Mouse (Mus musculus) testis, adult 2 months (tissue): ENCODE measurements around the gene Wif1. TPM values are rescaled to one million over a fixed set of nuclear protein-coding genes. Genes with fewer than 3 reads are reported as not detected.
A peak's percentile ranks its signal among the peaks of the same experiment; 100 is the strongest.

ENCODE experiments used
- H3K27ac ChIP-seq: fragments of 200-500 bp; 2 replicates; pipeline ENCODE4 v1.5.1; 2012; ENCODE audit warnings: low read depth, low read length; ENCODE audit not compliant: control insufficient read depth, insufficient read depth
- H3K27me3 ChIP-seq: fragments of 200-500 bp; 2 replicates; pipeline ENCODE4 v1.6.1; 2012; ENCODE audit warnings: mild to moderate bottlenecking, low read length, moderate library complexity; ENCODE audit not compliant: control insufficient read depth, insufficient read depth
- H3K36me3 ChIP-seq: fragments of 200-500 bp; 2 replicates; pipeline ENCODE4 v1.6.1; 2012; ENCODE audit warnings: mild to moderate bottlenecking, low read length; ENCODE audit not compliant: control insufficient read depth, insufficient read depth
- H3K4me1 ChIP-seq: fragments of 200-500 bp; 2 replicates; pipeline ENCODE4 v1.6.1; 2012; ENCODE audit warnings: low read length; ENCODE audit not compliant: control insufficient read depth, insufficient read depth
- H3K4me3 ChIP-seq: fragments of 200-500 bp; 2 replicates; pipeline ENCODE4 v1.5.1; 2012; ENCODE audit warnings: low read depth, mild to moderate bottlenecking, low read length, moderate library complexity, mixed read lengths; ENCODE audit not compliant: control insufficient read depth
- CTCF ChIP-seq: fragments of 200-500 bp; IDR thresholded peaks from 2 replicates; pipeline ENCODE4 v1.5.1; 2012; ENCODE audit warnings: low read depth, mild to moderate bottlenecking, inconsistent platforms, low read length, moderate library complexity; ENCODE audit not compliant: control insufficient read depth, insufficient read depth, insufficient replicate concordance
- POLR2A ChIP-seq: fragments of 200-500 bp; IDR thresholded peaks from 2 replicates; pipeline ENCODE4 v1.6.1; 2012; ENCODE audit warnings: low read depth, mild to moderate bottlenecking, inconsistent platforms, low read length, moderate library complexity; ENCODE audit not compliant: control insufficient read depth
- polyA plus RNA-seq: library from polyadenylated mRNA; depleted of rRNA; stranded (reverse); fragments of >200 nt; gene quantifications from 2 replicates; pipeline ENCODE4 v1.2.3, GENCODE M21; 2012; rRNA removed

The Wif1 gene
- 0.23 and 0.64 TPM in 2 replicates for polyA plus RNA-seq

GRCm38 (mm10) chr10:121033826-121034568, at the start of gene Wif1:
Gene Wif1, plus strand, starts transcription at chr10:121033960.
- Histone ChIP-seq H3K36me3 (no peaks in the 10 kb centered on the region), H3K4me1 (peaks cover 12% of the 10 kb centered on the region), H3K27ac (no peak within 1 kb of the TSS), H3K27me3 (no peaks in the 10 kb centered on the region), H3K4me3 (peak within 1 kb of the TSS; percentile 89)
- TF ChIP-seq CTCF = peak; percentile 92
- no peak for TF ChIP-seq POLR2A

DNA sequence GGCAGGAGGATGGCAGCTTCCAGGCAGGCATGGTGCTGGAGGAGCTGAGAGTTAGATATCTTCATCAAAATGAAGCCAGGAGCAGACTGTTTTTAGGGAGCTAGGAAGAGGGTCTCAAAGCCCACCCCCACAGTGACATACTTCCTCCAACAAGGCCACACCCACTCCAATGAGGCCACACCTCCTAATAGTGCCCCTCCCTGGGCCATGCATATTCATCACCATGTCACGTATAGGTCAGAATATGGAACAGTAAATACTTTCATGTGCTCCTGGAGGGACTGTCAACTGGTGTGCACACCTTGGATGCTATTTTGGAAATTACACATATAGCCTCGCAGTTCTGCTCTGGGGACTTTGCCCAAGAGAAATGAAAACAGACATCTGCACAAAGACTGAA, 31.6 kb upstream of the Wif1 start:
- Histone ChIP-seq H3K4me1 (peaks cover 3% of the 10 kb centered on the region; the same call in 1 of the 2 replicates), H3K27me3 (no peaks in the 10 kb centered on the region), H3K36me3 (no peaks in the 10 kb centered on the region), H3K27ac (no peak overlapping the region), H3K4me3 (no peak overlapping the region)
- no peak for TF ChIP-seq POLR2A
- TF ChIP-seq CTCF = no peak

- no peak overlapping the region for H3K27ac ChIP-seq
- H3K27me3 ChIP-seq = no peaks in the 10 kb centered on the region
- H3K36me3 ChIP-seq = no peaks in the 10 kb centered on the region
- TF ChIP-seq CTCF = no peak
- TF ChIP-seq POLR2A = no peak
- peaks cover 5% of the 10 kb centered on the region for H3K4me1 ChIP-seq
- H3K4me3 ChIP-seq = no peak overlapping the region
Measured at GRCm38 (mm10) chr10:121011496-121011895, 22.3 kb upstream of the Wif1 start.

GRCm38 (mm10) chr10:121016291-121016690, 17.5 kb upstream of the Wif1 start:
- no peaks in the 10 kb centered on the region for H3K27me3 ChIP-seq
- H3K27ac ChIP-seq = no peak overlapping the region
- H3K36me3 ChIP-seq = no peaks in the 10 kb centered on the region
- H3K4me3 ChIP-seq = no peak overlapping the region
- H3K4me1 ChIP-seq = peaks cover 7% of the 10 kb centered on the region
- TF ChIP-seq POLR2A = no peak
- TF ChIP-seq CTCF = no peak

- Histone ChIP-seq H3K27me3 (no peaks in the 10 kb centered on the region), H3K4me1 (peaks cover 5% of the 10 kb centered on the region), H3K4me3 (no peak overlapping the region), H3K36me3 (no peaks in the 10 kb centered on the region), H3K27ac (no peak overlapping the region)
- TF ChIP-seq POLR2A (no peak), CTCF (no peak)
Measured at GRCm38 (mm10) chr10:121016711-121017503, 16.9 kb upstream of the Wif1 start.

DNA sequence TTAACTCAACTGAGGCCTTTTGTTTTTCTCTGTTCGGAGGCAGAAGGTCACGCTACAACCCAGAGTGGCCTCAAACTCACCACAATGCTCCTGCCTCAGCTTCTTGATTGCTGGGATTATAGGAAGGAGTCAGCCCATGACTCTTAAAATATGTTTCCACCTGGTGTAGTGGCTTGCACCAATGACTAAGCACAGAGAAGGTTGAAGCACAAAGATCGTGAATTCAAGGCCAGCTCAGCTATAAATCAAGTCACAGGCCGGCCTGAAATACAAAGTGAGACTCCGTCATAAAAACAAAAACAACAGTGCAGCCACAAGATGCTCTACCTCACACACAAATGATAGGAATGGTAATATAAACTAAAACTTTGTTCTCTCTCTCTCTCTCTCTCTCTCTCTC, 10.8 kb upstream of the Wif1 start:
- Histone ChIP-seq H3K27ac (no peak overlapping the region), H3K27me3 (no peaks in the 10 kb centered on the region), H3K4me3 (no peak overlapping the region), H3K4me1 (no peaks in the 10 kb centered on the region), H3K36me3 (no peaks in the 10 kb centered on the region)
- TF ChIP-seq POLR2A = no peak
- TF ChIP-seq CTCF = no peak

- Histone ChIP-seq H3K36me3 (no peaks in the 10 kb centered on the region), H3K27me3 (no peaks in the 10 kb centered on the region), H3K4me1 (peaks cover 12% of the 10 kb centered on the region), H3K4me3 (no peak overlapping the region), H3K27ac (no peak overlapping the region)
- TF ChIP-seq POLR2A (no peak), CTCF (no peak)
Measured at GRCm38 (mm10) chr10:121031802-121032201, 2.0 kb upstream of the Wif1 start.
